Mouse (Mus musculus): Measurements from ENCODE around the gene Ccdc116.

DNA sequence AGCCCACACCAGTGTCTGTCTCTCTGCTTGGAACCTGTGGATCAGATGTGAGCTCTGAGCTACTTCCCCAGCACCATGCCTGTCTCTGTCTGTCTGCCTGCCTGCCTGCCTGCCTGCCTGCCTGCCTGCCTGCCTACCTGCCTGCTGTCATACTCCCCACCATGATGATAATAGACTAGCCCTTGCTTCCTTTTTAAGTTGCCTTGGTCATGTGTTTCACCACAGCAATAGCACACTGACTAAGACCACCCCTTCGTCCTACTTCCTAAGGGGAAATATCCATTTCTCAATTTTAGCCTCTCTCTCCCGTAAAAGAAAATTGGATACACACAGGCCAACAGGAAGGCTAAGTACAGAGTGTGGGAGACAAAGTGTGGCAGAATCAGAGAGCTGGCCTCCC lies 35.1 kb upstream of the Ccdc116 start:
- TF ChIP-seq POLR2AphosphoS5 (IDR thresholded peaks at IDR 0.05; ENCODE audit: insufficient replicate concordance, low read depth, low read length): no peak
- TF ChIP-seq CTCF (IDR thresholded peaks at IDR 0.05; ENCODE audit: low read depth, low read length): no peak
- TF ChIP-seq GATA1 (IDR thresholded peaks at IDR 0.05; ENCODE audit: borderline replicate concordance, low read length): no peak
